Mouse (Mus musculus) heart, embryonic 13.5 days (tissue): ENCODE data around the gene Mink1. TPM values are rescaled to one million over a fixed set of nuclear protein-coding genes. Genes with fewer than 3 reads are reported as not detected.

Source experiments
- ATAC-seq: fragments of 200-750 bp; cut with Nextera tagmentation; 2 replicates; pipeline ENCODE4 v1.8.0; 2017; ENCODE audit warnings: moderate TSS enrichment; ENCODE audit not compliant: insufficient number of reproducible peaks, low FRiP score, low TSS enrichment; ENCODE audit errors: extremely low read depth
- H3K27ac ChIP-seq: fragments of 300-500 bp; sonication (generic); replicated peaks from 2 replicates; pipeline ENCODE4 v1.5.1; 2015; ENCODE audit warnings: moderate library complexity, mild to moderate bottlenecking, inconsistent platforms
- H3K27me3 ChIP-seq: fragments of 300-500 bp; sonication (generic); replicated peaks from 2 replicates; pipeline ENCODE4 v1.6.1; 2015; ENCODE audit warnings: mild to moderate bottlenecking, inconsistent platforms
- H3K36me3 ChIP-seq: fragments of 300-500 bp; sonication (generic); 2 replicates; pipeline ENCODE4 v1.6.1; 2015; ENCODE audit warnings: mild to moderate bottlenecking, inconsistent platforms
- H3K4me1 ChIP-seq: fragments of 300-500 bp; sonication (generic); 2 replicates; pipeline ENCODE4 v1.6.1; 2015; ENCODE audit warnings: inconsistent platforms
- H3K4me2 ChIP-seq: fragments of 300-500 bp; sonication (generic); 2 replicates; pipeline ENCODE4 v1.6.1; 2015; ENCODE audit warnings: inconsistent platforms, mild to moderate bottlenecking, moderate library complexity
- H3K4me3 ChIP-seq: fragments of 300-500 bp; sonication (generic); 2 replicates; pipeline ENCODE4 v1.5.1; 2015; ENCODE audit warnings: moderate library complexity, mild to moderate bottlenecking, inconsistent platforms
- H3K9ac ChIP-seq: fragments of 300-500 bp; sonication (generic); 2 replicates; pipeline ENCODE4 v1.6.1; 2015; ENCODE audit warnings: inconsistent platforms, mild to moderate bottlenecking, moderate library complexity
- H3K9me3 ChIP-seq: fragments of 300-500 bp; sonication (generic); 2 replicates; pipeline ENCODE4 v1.6.1; 2016; ENCODE audit warnings: inconsistent platforms
- WGBS: fragments of 180-500 bp; shearing (Covaris S2); methylation state at CpG from one replicate; pipeline ENCODE4 v1.1.7; 2015; ENCODE audit warnings: mixed read lengths; 5-methylcytosine and 5-hydroxymethylcytosine counted together
- polyA plus RNA-seq: library from polyadenylated mRNA; unstranded; fragments of >200 nt; fragmentation: Nextera tagmentation; extraction: Ambion mirVana; gene quantifications from 2 replicates; pipeline ENCODE4 v1.2.1, GENCODE M21; 2015

The Mink1 gene
- polyA plus RNA-seq, 1 experiment from 2014 or later, result 9.8 TPM

DNA sequence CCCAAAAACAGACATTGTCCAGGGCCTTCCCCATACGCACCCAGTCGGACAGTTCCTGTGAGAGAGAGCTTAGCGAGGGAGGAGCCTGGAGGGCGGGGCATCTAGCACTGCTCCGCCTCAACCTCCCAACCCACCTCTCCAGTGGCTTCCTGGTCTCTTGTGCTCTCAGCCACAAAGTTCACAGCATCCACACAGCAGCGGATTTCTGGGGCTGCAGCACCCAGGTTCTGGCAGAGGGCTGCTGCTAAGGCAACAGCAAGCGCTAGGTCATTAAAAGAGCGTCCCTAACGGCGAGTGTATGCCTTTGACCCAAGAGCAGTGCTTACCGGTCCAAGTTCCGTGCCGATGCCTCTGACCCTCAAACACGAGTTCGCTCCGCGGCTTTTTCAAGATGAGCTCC, 52.4 kb downstream of the Mink1 start:
- WGBS, result 1% methylated on average over 17 of the region's 17 CpGs
- ATAC-seq, result peak; percentile 58; the same call in 1 of the 2 replicates
- Histone ChIP-seq H3K4me1 (peaks cover 18% of the 10 kb centered on the region), H3K4me3 (peak overlapping the region; percentile 55), H3K9me3 (no peaks in the 10 kb centered on the region), H3K9ac (peak overlapping the region; percentile 82), H3K4me2 (peak overlapping the region; percentile 95), H3K27ac (peak overlapping the region; percentile 58), H3K27me3 (peaks cover 19% of the 10 kb centered on the region), H3K36me3 (peaks cover 37% of the 10 kb centered on the region)

- peaks cover 32% of the 10 kb centered on the region for H3K36me3 ChIP-seq
- H3K9me3 ChIP-seq, result no peaks in the 10 kb centered on the region
- peak within 1 kb of the TSS; percentile 95 for H3K4me2 ChIP-seq
- H3K4me1 ChIP-seq, result peaks cover 18% of the 10 kb centered on the region
- peak within 1 kb of the TSS; percentile 55 for H3K4me3 ChIP-seq
- H3K27ac ChIP-seq, result peak within 1 kb of the TSS; percentile 58
- 8% methylated on average over 21 of the region's 21 CpGs for WGBS
- ATAC-seq, result no peak
- peaks cover 19% of the 10 kb centered on the region for H3K27me3 ChIP-seq
- H3K9ac ChIP-seq, result peak within 1 kb of the TSS; percentile 82
Measured at GRCm38 (mm10) chr11:70615516-70616093, 52.9 kb downstream of the Mink1 start, which contains the start of gene 4930544D05Rik. TSS of gene 4930544D05Rik (plus strand) at chr11:70615848.

DNA sequence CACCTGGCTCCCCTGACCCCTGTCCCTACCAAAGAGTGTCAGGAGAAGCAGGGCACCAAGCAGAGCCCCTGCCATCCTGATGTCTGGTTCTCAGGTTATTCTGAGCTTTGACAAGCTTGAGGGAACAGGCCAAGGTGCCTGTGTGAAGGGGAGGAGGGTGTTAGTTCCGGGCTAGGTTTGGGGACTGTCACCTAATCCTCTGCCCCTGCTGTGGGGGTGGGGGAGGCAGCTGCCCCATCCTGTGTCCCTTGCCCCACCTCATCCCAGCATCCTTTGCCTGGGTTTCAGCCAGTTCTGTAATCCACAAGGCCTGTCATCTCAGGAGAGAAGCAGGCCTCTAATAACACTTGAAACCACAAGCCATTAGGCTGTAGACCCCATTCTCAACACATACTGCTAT, 56.4 kb downstream of the Mink1 start, which contains the start of gene Chrne:
Gene Chrne (minus strand): TSS at position 116 of the 400 bp plus-strand sequence.
- WGBS, result 19% methylated on average over 1 of the region's 1 CpGs
- H3K27me3 ChIP-seq, result peaks cover 19% of the 10 kb centered on the region
- no peak within 1 kb of the TSS for H3K4me3 ChIP-seq
- no peak for ATAC-seq
- no peaks in the 10 kb centered on the region for H3K9me3 ChIP-seq
- H3K4me2 ChIP-seq, result no peak within 1 kb of the TSS
- H3K9ac ChIP-seq, result no peak within 1 kb of the TSS
- H3K36me3 ChIP-seq, result no peaks in the 10 kb centered on the region
- no peak within 1 kb of the TSS for H3K27ac ChIP-seq
- H3K4me1 ChIP-seq, result peaks cover 27% of the 10 kb centered on the region

DNA sequence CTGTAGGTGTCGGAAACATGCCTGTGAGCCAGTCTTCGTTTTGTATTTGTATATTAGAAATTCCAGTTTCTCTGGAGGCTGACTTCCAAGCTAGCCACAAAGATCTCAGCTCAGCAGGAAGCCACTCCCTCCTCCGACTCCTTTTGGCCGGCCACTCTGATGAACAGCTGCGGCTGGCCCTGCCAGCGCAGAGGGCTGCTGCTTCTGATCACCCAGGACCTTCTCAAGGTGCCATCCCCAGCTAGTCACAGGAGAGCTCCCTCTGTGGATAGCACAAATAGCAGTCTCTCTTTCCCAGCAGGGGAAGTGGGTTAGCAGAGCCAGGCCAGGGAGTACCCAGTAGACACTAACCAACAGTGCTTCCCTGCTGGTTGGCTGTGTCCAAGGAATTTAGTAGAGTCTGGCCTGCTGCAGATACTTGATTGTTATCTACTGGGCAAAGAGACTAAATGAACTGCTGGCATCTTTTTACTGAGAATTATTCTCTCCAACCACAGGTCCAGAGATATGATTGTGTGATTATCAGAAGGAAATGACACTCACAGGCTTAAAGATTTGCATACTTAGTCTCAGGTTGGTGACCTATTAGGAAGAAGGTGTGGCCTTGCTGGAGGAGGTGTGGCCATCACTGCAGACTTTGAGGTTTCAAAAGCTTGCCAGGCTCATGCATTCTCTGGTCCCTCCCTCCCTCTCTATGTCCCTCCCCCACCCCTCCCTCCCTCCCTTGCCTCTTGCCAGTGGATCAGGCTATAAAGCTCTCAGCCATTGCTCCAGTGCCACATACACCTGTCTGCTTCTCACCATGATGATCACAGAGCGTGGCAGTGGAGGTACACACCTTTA, 59.5 kb downstream of the Mink1 start:
- no peaks in the 10 kb centered on the region for H3K36me3 ChIP-seq
- no peak overlapping the region for H3K4me3 ChIP-seq
- no peak overlapping the region for H3K27ac ChIP-seq
- H3K9ac ChIP-seq, result peak overlapping the region; percentile 50; the same call in 1 of the 2 replicates
- H3K4me1 ChIP-seq, result peaks cover 9% of the 10 kb centered on the region
- H3K4me2 ChIP-seq, result no peak overlapping the region
- H3K27me3 ChIP-seq, result peaks cover 4% of the 10 kb centered on the region
- no peaks in the 10 kb centered on the region for H3K9me3 ChIP-seq
- 28% methylated on average over 7 of the region's 7 CpGs for WGBS
- ATAC-seq, result no peak

GRCm38 (mm10) chr11:70623053-70623742, 60.5 kb downstream of the Mink1 start:
- Histone ChIP-seq H3K27ac (no peak overlapping the region), H3K27me3 (no peaks in the 10 kb centered on the region), H3K9ac (no peak overlapping the region), H3K36me3 (no peaks in the 10 kb centered on the region), H3K4me1 (peaks cover 9% of the 10 kb centered on the region), H3K4me3 (no peak overlapping the region), H3K9me3 (no peaks in the 10 kb centered on the region), H3K4me2 (no peak overlapping the region)
- WGBS, result 60% methylated on average over 10 of the region's 10 CpGs
- no peak for ATAC-seq

- no peaks in the 10 kb centered on the region for H3K36me3 ChIP-seq
- H3K27me3 ChIP-seq, result no peaks in the 10 kb centered on the region
- H3K4me3 ChIP-seq, result no peak overlapping the region
- no peak overlapping the region for H3K9ac ChIP-seq
- H3K9me3 ChIP-seq, result no peaks in the 10 kb centered on the region
- H3K27ac ChIP-seq, result no peak overlapping the region
- no peak for ATAC-seq
- WGBS, result 46% methylated on average over 4 of the region's 4 CpGs
- H3K4me2 ChIP-seq, result no peak overlapping the region
- peaks cover 9% of the 10 kb centered on the region for H3K4me1 ChIP-seq
Measured at GRCm38 (mm10) chr11:70625473-70625872, 62.8 kb downstream of the Mink1 start.

- H3K4me1 ChIP-seq, result peaks cover 9% of the 10 kb centered on the region
- H3K4me2 ChIP-seq, result no peak overlapping the region
- H3K4me3 ChIP-seq, result no peak overlapping the region
- no peaks in the 10 kb centered on the region for H3K27me3 ChIP-seq
- H3K27ac ChIP-seq, result no peak overlapping the region
- WGBS, result 74% methylated on average over 4 of the region's 4 CpGs
- no peaks in the 10 kb centered on the region for H3K36me3 ChIP-seq
- ATAC-seq, result no peak
- H3K9ac ChIP-seq, result no peak overlapping the region
- no peaks in the 10 kb centered on the region for H3K9me3 ChIP-seq
Measured at GRCm38 (mm10) chr11:70626877-70627276, 64.2 kb downstream of the Mink1 start.

DNA sequence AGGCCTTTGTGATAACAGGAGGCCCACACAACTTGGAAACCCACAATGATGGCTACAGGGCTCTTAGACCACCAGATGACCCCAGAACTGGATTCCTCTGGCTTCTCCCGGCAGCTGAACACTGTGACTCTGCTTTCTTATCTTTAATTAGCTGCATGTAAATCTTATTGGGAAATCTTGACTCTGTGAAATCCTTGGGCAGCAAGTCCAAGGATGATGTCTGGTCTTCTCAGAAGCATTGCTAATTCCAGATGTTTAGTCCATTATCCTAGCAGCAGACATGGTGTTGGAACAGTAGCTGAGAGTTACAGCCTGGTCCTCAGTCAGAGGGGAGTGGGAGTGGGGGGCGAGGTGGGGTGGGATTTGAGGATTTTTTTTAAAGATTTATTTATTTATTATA, 65.8 kb downstream of the Mink1 start:
- Histone ChIP-seq H3K9me3 (no peaks in the 10 kb centered on the region), H3K4me1 (0 out of 2 replicates have a peak, but pooled peaks cover 3% of the 10 kb centered on the region), H3K27ac (no peak overlapping the region), H3K27me3 (no peaks in the 10 kb centered on the region), H3K4me3 (no peak overlapping the region), H3K4me2 (no peak overlapping the region), H3K9ac (no peak overlapping the region), H3K36me3 (no peaks in the 10 kb centered on the region)
- WGBS, result 56% methylated on average over 2 of the region's 2 CpGs
- ATAC-seq, result no peak

- H3K9me3 ChIP-seq, result no peaks in the 10 kb centered on the region
- WGBS, result 50% methylated on average over 5 of the region's 5 CpGs
- no peaks in the 10 kb centered on the region for H3K27me3 ChIP-seq
- H3K4me1 ChIP-seq, result no peaks in the 10 kb centered on the region
- H3K4me3 ChIP-seq, result no peak overlapping the region
- H3K4me2 ChIP-seq, result no peak overlapping the region
- H3K27ac ChIP-seq, result no peak overlapping the region
- H3K36me3 ChIP-seq, result no peaks in the 10 kb centered on the region
- ATAC-seq, result no peak
- no peak overlapping the region for H3K9ac ChIP-seq
Measured at GRCm38 (mm10) chr11:70629557-70629956, 66.9 kb downstream of the Mink1 start.

DNA sequence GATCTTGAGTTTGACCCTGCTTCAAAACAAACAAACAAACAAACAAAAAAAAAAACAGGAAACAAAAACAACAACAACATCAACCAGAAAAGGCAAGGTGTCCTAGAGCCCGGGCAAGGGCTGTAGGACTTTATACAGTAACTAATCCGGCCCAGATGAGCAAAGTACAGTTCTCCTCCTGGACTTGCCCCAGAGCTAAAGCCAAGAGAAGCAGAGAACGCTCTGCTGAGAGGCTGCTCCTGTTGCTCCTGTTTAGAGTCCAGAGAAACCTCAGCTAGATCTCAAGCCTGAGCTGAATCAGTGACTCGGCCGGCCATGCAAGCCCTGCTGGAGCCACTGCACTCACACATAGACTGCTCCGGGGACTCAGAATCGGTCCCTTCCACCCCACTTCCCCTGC, 67.4 kb downstream of the Mink1 start:
- Histone ChIP-seq H3K36me3 (no peaks in the 10 kb centered on the region), H3K4me1 (no peaks in the 10 kb centered on the region), H3K27ac (no peak overlapping the region), H3K4me2 (no peak overlapping the region), H3K9me3 (no peaks in the 10 kb centered on the region), H3K9ac (no peak overlapping the region), H3K4me3 (no peak overlapping the region), H3K27me3 (no peaks in the 10 kb centered on the region)
- WGBS, result 55% methylated on average over 7 of the region's 7 CpGs
- no peak for ATAC-seq

DNA sequence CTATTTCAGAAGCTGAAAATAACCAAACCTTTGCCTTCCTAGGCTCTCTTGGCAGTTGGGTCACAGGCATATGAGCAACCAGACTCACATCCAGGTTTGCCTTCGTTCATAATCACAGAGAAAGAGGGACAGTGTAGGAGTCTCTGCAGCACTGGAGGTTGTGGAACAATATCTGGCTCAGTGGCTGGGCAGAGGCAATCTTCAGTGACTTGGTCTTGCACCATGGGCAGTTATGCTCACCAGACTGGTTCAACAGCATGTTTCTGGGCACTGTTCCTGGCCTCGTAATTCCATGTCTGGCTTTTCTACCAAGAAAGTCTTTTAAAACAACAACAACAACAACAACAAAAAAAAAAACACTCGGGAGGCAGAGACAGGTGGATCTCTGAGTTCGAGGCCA, 72.9 kb downstream of the Mink1 start:
- 74% methylated on average over 4 of the region's 4 CpGs for WGBS
- no peak overlapping the region for H3K4me3 ChIP-seq

More for the DNA sequence above, 72.9 kb downstream of the Mink1 start:
- Histone ChIP-seq H3K36me3 (no peaks in the 10 kb centered on the region), H3K9ac (no peak overlapping the region), H3K27ac (no peak overlapping the region), H3K27me3 (no peaks in the 10 kb centered on the region), H3K4me2 (no peak overlapping the region), H3K4me1 (peaks cover 19% of the 10 kb centered on the region), H3K9me3 (no peaks in the 10 kb centered on the region)
- no peak for ATAC-seq
